Mouse (Mus musculus) hematopoietic stem cell, adult 5-6 weeks (primary cell): ENCODE measurements around the gene Olfr784. TPM values are rescaled to one million over a fixed set of nuclear protein-coding genes. Genes with fewer than 3 reads are reported as not detected.
"Not testable (repeated sequence)": the region's sequence is repeated elsewhere in the genome, so short reads cannot be mapped to it uniquely, and the experiment has no call there.

Experiments used
- ATAC-seq, 2 experiments: fragments of 125-278 bp in 1 of 2; replicated peaks in 1 of 2; 2 replicates each; pipeline ENCODE4 v1.8.0; 2016 to 2017; ENCODE audit warnings: inconsistent platforms in 2 of 2, mild to moderate bottlenecking in 2 of 2, moderate number of reproducible peaks in 2 of 2, low read depth in 1 of 2, moderate TSS enrichment in 1 of 2; ENCODE audit not compliant: low FRiP score in 2 of 2, poor library complexity in 2 of 2, severe bottlenecking in 2 of 2, insufficient read depth in 1 of 2, low TSS enrichment in 1 of 2
- total RNA-seq: library from RNA; stranded (forward); fragments of 172-1452, 232-1000 nt; gene quantifications from 2 replicates; pipeline ENCODE4 v1.2.3, GENCODE M21; 2017

Gene Olfr784
- not detected in 2 replicates for total RNA-seq

- ATAC-seq, result no peak
Observed at GRCm38 (mm10) chr10:129383783-129384182, at the start of gene Olfr784. Gene Olfr784 (plus strand): TSS chr10:129384083.

GRCm38 (mm10) chr10:129348550-129348949, 35.3 kb upstream of the Olfr784 start, which contains the start of gene Olfr782:
Gene Olfr782 (plus strand): TSS chr10:129348850.
- no peak for ATAC-seq

- not testable (repeated sequence) for ATAC-seq
Observed at GRCm38 (mm10) chr10:129352475-129352874, 31.4 kb upstream of the Olfr784 start.

GRCm38 (mm10) chr10:129356496-129356895, 27.4 kb upstream of the Olfr784 start:
- not testable (repeated sequence) for ATAC-seq

- no peak for ATAC-seq
Observed at GRCm38 (mm10) chr10:129357307-129357706, 26.6 kb upstream of the Olfr784 start.

- not testable (repeated sequence) for ATAC-seq
Observed at GRCm38 (mm10) chr10:129374051-129374450, 9.8 kb upstream of the Olfr784 start.

GRCm38 (mm10) chr10:129400892-129401291, 17.0 kb downstream of the Olfr784 start:
- ATAC-seq, result no peak

- ATAC-seq, result no peak
Observed at GRCm38 (mm10) chr10:129405126-129405525, 21.2 kb downstream of the Olfr784 start, which contains the start of gene Olfr785. Gene Olfr785 (plus strand): TSS chr10:129405426.

GRCm38 (mm10) chr10:129427006-129427405, 43.1 kb downstream of the Olfr784 start, which contains the start of gene Olfr786:
Gene Olfr786 (plus strand): TSS chr10:129427306.
- no peak for ATAC-seq

Other genes starting within 250 kb of the Olfr784 start
- gene Olfr770, start 245.1 kb upstream of the Olfr784 start, total RNA-seq, result not detected in 2 replicates
- not detected in 2 replicates for gene Olfr771, start 219.3 kb upstream of the Olfr784 start, total RNA-seq
- gene Olfr772, start 206.2 kb upstream of the Olfr784 start, total RNA-seq, result not detected in 2 replicates
- not detected in 2 replicates for gene Olfr773, start 196.7 kb upstream of the Olfr784 start, total RNA-seq
- not detected in 2 replicates for gene Olfr774, start 147.9 kb upstream of the Olfr784 start, total RNA-seq
- not detected in 2 replicates for gene Olfr775, start 135.7 kb upstream of the Olfr784 start, total RNA-seq
- not detected in 2 replicates for gene Olfr776, start 125.0 kb upstream of the Olfr784 start, total RNA-seq
- not detected in 2 replicates for gene Olfr777, start 112.6 kb upstream of the Olfr784 start, total RNA-seq
- not detected in 2 replicates for gene Olfr780, start 66.0 kb upstream of the Olfr784 start, total RNA-seq
- gene Olfr781, start 55.2 kb upstream of the Olfr784 start, total RNA-seq, result not detected in 2 replicates
- gene Olfr782, start 35.2 kb upstream of the Olfr784 start, total RNA-seq, result not detected in 2 replicates
- gene Olfr785, start 21.3 kb downstream of the Olfr784 start, total RNA-seq, result not detected in 2 replicates
- gene Olfr786, start 43.2 kb downstream of the Olfr784 start, total RNA-seq, result not detected in 2 replicates
- gene Olfr787, start 77.8 kb downstream of the Olfr784 start, total RNA-seq, result not detected in 2 replicates
- not detected in 2 replicates for gene Olfr788, start 86.9 kb downstream of the Olfr784 start, total RNA-seq
- not detected in 2 replicates for gene Olfr789, start 100.7 kb downstream of the Olfr784 start, total RNA-seq
- not detected in 2 replicates for gene Olfr790, start 114.4 kb downstream of the Olfr784 start, total RNA-seq
- gene Olfr791, start 137.7 kb downstream of the Olfr784 start, total RNA-seq, result not detected in 2 replicates
- gene Olfr792, start 155.1 kb downstream of the Olfr784 start, total RNA-seq, result not detected in 2 replicates
- not detected in 2 replicates for gene Olfr794, start 183.6 kb downstream of the Olfr784 start, total RNA-seq
- not detected in 2 replicates for gene Olfr796, start 228.5 kb downstream of the Olfr784 start, total RNA-seq
- not detected in 2 replicates for gene Olfr798, start 243.9 kb downstream of the Olfr784 start, total RNA-seq